Mouse (Mus musculus) lung, postnatal 10 days (tissue): ENCODE data around the gene Mbtps2.

Source experiments
- DNase-seq: peaks from one replicate; pipeline ENCODE4 v3.0.0; 2021

The Mbtps2 gene

DNA sequence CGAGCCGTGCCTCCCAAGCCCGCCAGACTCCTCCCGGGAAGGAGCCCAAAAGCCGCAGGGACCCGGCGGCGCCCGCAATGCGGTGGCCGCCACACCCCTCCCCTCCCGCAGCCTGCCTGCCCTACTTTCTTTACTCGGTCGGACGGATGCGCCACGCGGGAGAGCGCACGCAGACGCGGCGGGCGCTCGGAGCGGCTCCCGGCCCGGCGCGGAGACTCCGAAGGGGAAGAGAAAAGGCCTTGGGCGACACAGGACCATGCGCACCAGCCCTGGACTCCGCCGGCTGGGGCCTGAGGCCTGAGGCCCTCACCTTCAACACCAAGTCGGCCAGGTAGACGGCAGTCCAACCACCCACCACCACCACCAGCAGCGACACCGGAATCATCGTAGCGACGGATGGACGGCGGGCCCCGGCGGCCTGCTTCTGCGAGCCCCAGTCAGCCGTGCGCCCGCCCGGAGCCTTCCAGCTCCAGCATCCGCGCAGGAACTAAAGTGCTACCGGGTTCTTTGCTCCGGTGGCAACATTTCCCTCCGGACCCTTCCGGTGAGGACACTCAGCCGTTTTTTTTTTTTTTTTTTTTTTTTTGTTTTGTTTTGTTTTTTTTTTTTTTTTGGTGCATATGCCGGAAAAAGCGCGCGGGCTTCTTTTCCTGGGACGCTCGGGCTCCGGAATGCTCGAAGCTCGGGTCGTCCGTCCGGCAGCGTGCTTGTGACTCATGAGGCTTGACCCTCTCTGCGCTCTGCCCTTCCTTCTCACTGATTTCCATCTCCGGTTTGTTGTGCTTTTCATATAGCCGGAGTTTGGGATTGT, at the start of gene Mbtps2:
Gene Mbtps2, minus strand, starts transcription at position 530 of the 811 bp plus-strand sequence.
- DNase-seq, result peak; percentile 78

DNA sequence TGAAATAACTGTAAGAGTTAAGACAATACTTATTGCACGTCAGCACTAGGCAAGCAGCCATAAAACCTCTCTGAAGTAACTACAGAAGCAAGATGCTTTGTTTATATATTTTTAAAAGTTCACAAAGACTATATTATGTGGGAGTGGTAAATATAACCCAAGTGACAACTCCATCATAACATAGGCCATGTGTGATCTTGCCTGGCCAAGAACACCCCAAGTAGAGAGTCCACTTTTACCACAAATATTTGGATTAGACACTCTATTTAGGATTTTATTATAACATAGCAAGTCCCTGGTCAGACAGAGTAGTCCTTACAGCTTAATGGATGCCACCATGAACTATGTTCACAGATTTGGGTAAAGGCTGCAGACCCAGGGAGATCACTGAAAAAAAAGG, 47.9 kb upstream of the Mbtps2 start:
- DNase-seq, result peak; percentile 2

DNA sequence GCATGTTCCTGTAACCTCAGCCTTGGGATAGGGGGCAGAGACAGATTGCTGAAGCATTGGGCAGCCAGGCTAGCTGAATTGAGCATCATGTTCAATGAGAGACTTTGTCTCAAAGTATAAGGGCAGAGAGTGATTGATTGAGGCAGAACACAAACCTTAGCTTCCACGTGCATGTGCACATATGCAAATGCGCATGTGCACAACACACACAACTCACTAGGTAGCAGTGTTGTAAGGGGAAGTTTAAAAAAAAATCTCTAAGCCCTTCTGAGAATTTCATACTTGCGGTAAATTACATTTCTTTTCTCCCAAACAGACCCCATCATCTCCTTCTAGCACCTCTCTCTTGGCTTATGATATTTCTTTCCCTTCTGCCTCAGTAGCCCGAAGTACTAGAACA, 46.2 kb upstream of the Mbtps2 start:
- DNase-seq, result no peak

DNA sequence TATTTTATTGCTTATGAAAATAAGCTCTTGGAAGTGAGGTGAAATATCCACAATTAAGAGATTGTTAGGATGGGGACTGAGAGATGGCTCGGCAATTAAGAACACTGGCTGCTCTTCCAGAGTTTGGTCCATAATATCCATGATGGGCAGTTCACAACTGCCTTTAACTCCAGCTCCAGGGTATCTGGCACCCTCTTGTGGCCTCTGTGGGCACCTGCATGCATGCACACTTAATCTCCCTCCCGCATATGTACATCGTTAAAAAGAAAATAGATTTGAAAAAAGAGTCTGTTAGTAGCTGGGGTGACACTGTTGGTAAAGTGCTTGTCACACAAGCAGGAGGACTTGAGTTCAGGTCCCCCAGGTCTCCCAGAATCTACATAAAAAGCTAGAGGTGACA, 45.8 kb upstream of the Mbtps2 start:
- peak; percentile 59 for DNase-seq

DNA sequence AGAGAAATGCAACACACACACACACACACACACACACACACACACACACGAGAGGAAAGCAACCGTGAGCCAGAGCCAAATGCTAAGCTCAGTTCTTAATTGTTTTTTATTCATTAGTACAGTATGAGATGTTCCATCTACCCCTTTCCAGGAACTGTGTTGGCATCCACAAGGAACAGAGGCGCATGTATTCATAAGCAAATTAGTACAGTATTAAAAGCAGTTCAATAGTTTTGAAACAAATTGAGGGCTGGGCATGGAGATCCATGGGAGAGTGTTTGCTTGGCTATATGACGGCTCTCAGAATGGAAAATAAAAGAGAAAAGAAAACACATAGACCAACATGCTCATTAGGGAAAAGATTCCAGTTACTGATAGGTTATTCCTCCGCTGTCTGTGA, 44.3 kb upstream of the Mbtps2 start:
- DNase-seq, result no peak

DNA sequence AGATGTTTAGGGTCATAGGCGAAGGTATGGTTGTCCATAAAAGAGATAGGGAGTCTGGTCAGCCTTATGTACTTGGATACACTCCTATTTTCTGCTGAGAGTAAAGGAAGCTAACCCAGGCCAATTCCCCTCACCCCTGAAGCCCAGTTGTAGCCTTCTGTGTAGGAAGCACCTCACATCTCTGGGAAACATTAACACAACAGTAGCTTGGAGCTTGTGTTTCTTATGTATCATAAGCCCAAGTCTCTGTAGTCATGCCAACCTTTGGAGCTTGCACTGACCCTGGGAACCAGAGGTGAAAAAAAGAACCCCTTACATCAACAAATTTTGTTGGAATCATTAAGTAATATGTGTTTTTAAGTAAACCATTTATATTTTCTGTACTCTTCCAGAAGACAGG, 38.7 kb upstream of the Mbtps2 start:
- no peak for DNase-seq

DNA sequence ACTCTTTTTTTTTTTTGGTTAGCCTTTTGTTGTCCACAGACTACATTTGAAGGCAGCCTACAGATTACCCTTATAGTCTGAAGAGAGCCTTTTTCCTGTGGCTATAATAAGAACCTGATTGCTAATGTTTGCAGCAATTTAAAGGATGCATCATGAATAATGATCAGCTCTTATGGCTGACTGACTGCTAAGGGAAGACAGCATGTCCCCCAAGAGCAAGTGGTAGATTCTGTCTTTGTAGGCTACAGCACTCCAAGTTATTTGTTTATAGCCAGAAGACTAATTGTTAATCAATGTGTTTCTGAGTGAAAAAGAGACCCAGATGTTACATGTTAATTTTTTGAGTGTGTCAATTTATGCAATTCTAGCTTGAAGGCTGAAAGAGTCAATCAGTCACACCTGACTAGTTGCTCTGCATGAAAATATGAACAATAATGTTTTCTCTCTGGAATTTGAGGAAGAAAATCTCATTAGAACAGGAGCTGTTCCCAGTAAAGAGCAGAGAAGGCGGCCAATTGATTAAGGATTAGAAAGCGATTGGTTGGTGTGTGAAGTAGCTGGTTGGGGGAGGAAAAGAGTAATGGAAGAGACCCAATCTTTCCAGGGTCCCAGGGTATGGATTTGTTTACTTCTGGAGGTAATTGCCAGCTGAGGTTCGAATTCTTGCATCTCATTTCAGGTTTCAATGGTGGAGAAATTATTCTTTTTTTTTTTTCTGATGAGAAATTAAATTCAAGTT, 35.3 kb upstream of the Mbtps2 start:
- DNase-seq, result no peak

DNA sequence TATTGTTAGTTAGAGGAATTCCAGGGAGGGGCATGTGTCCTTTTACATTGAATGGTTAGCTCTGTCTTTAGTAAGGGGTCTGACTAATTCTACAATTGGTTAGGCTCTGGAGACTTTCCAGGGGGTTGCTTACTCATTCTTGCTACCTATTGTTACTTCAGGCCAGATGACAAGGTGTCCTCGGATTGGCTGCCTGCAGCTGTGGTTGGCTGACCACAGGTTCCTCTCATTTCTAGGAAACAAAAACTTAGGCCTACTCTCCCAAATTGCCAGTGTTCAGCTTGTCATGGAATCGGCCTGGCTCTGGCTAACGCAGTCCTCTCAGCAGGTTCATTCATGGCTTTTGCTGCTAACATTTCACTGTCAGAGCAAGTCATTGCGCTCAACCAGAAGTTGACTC, 31.8 kb upstream of the Mbtps2 start:
- no peak for DNase-seq

DNA sequence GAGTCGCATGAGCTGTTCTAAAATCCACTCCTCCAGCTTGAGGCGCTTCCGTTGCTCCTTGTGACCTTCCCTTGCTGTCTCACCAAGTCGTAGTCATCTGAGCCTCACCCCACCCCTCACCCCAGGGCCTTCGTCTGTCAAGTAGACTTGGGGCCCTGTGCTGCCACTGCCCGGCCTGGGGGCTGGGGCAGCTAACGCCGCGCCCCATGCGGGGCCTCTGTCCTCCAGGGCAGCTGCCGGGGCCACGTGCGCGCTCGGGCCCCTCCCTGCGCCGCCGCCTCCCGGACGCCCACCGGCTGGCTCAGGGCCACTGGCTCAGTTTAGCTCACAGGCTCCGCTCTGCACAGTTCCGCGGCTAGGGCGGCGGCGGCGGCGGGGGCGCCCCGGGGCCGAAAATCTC, 14.4 kb upstream of the Mbtps2 start:
- DNase-seq, result peak; percentile 3

DNA sequence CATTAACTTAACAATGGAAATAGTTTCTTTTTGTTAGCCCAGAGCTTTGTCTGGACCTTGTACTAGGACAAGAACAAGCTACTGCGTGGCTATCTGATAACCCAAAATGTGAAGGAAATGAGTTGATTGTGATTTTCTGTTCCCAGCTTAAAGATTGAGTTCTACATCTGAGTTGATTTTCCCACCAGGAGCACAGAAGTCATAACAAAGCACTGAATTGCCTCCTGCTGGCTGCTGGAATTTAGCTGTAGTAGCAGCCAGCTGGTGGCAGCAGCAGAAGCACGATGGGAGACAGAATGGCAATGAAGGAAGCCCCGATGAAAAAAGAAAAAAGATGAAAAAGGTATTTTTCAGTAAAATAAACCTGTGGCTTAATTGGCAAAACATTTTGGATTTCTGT, 2.9 kb upstream of the Mbtps2 start:
- DNase-seq, result peak; percentile 32

DNA sequence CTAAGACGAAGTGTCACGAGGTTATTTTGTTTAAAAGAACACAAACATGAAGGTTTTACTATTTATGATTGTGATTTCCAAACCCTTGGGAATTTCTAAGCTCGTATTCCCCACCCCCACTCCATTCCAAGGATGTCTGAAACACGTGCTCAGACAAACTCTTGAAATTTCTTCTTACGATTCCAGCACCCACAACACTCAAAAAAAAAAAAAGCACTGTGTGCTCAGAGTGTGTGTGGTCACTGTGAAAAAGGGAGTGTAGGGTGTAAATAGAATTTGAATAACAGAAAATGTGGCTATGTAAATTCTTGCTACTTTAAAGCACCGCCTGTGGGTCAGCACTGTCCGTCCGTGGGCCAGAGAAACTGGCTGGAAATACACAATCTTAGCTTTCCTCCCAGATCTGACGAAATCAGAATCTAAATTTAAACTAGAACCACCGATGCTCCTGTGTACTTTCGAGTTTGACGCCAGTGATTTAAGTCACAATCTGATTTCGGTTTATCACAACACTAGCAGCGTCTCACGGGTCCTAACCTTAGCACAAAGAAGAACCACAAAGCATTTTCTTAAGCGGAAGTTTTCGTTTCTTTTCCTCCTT, 830 bp downstream of the Mbtps2 start:
- peak; percentile 13 for DNase-seq

DNA sequence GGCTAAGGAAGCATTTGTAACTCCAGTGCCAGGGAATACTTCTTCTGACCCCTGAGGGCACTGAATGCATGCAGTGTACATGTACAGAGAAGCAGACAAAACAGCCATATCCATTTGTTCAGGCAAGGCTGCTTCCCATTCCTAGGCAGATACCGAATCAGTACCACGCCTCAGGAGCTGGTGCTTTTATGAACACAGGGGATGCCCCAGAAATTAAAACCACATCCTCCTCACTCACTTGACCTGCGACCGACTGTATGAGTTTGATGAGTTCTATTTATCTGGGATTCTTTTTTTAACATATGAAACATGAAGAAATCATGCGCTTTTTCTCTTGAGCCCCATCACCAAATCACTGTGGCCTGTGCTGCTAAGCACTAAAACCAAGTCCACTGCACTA, 1.7 kb downstream of the Mbtps2 start:
- DNase-seq, result no peak

DNA sequence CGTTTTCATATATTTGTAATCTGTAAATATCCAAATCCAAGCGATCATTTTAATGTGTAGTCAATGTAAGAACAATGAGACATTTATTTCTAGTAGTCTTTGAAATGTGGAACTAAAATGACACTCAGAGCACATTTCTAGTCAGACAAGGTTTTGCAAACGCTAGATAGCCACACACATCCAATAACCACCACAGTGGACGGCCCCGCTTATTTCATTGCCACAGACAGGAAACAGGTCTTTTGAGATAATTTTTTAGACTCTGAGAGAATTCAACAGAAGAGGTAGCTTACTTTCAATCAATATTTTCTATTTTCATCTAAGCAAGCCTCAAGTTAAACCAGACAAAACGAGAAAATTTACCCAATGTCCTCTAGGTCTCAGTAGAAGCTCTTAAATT, 2.6 kb downstream of the Mbtps2 start:
- no peak for DNase-seq

DNA sequence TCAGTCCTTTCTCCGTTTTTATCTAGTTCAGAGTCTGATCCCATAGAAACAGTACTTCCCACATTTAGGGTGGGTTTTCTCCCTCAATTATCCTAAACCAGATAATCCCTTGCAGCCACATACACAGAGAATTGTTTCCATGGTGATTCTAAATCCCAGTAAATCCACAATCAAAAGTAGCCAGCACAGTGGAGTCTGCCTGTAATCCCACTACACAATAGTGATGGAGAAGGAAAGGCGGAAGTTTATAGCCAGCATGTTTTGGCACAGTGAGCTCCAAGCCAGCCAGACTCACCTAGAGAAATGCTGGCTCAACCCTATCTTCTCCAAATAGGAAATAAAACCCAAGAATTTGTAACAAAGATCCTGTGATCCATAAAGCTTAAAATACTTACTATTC, 3.9 kb downstream of the Mbtps2 start:
- DNase-seq, result no peak

DNA sequence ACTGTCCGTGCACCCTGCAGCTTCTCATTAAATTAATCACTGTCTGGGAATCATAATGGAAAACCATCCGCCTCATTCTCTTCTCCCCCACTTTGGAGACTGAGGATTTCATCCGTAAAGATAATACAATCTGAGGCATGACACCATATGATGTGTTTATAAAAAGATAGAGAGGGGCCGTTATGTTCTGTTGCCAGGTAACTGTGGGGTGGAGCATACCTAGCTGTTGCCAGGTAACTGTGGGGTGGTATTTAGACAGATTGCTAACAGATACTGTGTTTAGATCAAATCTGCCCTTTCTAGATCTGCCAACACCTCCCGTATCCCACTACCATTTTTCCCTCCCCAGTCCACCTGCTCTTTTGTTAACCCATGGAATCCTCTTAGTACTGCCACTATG, 11.5 kb downstream of the Mbtps2 start:
- DNase-seq, result no peak

DNA sequence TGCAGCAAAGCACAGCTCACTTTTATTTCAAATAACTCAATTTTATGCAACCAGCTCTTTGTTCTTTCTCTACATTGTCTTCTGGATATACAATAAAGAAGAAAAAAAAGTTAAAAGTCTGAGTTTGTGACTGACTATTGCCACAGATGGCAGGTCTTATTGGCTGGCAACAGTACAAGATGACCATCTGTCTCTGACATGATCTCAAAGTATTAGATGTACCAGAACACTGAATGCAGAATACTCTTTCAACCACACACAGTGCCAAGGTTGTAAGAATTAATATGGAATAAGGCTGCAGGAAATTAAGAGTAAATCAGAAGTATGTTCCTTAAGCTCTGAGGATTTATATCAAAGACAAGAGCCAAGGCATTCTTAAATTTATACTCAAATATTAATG, 12.1 kb downstream of the Mbtps2 start:
- no peak for DNase-seq

DNA sequence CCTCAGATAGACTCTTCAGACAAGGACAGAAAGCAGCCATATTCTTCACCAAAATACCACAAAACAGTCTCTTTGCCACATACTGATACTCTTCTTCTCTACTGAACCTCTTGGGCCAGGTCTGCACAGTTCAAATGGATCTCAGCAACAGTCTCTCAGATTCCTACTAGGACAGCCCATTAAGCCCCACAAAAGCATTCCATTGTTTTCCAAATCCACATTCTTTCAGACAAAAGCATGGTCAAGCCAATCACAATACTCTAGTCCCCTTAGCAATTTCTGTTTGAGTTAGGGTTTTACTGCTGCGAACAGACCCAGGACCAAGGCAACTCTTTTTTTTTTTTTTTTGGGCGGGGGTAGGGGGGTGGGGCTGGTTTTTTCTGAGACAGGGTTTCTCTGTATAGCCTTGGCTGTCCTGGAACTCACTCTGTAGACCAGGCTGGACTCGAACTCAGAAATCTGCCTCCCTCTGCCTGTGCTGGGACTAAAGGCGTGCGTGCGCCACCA, 19.4 kb downstream of the Mbtps2 start:
- no peak for DNase-seq

DNA sequence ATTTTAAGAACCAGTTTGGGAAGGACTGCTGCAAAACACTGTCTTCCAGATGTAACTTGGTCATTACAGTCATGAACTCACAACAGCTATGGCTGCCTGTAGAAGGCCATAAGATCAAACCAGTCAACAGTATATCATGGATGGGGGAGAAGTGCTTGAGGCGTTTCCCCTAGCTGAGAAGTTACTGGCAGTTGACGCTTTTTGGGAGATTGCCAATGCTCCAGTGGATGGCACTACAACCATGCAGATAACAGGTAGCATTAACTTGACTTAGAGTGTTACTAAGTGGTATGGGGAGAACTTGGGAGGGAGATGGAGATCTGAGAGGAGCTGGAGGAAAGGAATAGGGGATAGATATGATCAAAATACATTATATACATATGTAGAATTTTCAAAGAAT, 23.8 kb downstream of the Mbtps2 start:
- no peak for DNase-seq

DNA sequence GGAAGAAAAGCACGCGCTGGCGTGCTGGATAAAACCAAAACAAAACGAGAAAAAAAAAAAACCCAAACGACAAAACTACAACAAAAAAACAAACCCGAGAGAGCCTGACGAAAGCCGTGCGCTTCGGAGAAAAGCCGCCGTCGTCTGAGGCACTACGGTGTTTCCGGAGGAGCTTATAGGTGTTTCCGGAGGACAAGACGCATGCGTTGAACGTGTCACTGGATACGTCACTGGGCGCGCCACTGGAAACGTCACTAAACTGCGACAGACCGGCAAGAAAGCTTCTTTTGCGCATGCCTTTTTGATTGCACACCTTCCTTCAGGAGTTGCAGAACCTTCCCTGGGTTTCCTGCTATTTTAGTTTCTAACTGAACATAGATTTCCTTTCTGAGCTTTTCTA, 29.7 kb downstream of the Mbtps2 start, which contains the start of gene Yy2:
Gene Yy2, minus strand, starts transcription at position 146 of the 400 bp plus-strand sequence.
- no peak for DNase-seq

DNA sequence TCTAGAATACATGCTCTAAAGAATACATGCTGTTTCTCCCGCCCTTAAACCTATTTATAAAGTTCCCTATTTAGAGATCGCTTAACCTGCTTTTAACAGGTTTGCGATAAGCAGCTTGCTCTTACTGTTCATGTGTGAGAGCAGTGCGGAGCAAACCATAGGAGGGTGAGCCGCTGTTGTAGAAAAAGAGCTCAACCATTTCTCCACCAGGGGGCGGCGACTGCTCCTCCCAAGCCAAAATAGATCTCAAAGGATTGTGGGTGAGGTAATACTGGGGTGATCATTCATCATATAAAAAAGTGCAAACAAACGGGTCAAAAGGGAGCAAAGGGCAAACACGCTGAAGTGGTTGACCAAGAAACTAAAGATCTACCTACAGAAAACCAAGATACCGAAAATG, 34.7 kb downstream of the Mbtps2 start:
- peak; percentile 8 for DNase-seq

DNA sequence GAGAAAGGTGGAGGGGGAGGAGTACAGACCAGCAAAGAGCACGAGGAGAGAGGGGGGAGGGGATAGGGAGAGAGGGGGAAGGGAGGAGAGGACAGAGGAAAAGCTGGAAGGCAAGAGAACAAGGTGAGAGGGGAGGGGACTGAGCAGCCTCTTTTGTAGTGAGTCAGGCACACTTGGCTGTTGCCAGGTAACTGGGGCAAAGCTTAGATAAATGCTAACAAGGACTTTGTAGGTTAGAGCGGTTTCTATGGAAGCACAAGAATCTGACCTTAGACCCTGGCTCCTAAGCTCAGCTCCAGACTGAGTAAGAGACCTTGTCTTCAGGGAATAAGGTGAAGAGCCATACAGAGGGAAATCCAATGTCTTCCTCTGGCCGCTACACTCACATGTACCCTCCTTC, 51.4 kb downstream of the Mbtps2 start:
- DNase-seq, result peak; percentile 1

DNA sequence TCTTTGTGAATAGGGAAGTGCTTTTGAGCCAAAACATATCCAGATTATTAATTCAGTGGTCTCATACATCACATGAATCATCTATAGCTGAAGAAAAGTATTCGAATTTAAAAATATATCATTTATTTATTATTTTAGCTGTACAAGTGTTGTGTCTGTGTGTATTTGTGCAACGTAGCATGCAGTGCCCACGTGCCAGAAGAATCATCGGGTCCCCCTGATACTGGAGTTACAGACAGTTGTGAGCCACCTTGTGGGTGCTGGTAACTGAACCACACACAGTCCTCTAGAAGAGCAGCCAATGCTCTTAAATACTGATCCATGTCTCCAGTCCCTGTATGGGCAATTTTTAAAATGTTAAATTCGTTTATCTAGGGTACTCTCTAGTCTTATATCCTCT, 92.1 kb downstream of the Mbtps2 start:
- no peak for DNase-seq

DNA sequence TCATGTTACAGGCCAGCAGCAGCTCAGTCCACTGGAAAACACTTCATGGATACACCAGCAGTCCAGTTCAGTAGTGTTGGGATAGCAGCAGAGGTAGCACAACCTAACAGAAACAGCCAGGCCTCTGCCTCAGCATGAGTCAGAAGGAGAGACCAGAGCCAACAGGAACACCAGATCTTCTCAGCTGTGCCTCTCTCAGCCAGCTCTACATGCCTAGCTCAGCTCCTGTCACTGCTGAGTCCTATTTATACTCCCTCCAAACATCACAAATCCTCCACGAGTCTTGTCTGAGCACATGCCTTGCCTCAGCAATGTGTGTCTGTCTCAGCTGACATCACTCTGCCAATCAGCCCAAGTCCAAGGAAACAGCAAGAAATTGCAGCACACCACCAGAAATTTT, 94.0 kb downstream of the Mbtps2 start:
- no peak for DNase-seq

DNA sequence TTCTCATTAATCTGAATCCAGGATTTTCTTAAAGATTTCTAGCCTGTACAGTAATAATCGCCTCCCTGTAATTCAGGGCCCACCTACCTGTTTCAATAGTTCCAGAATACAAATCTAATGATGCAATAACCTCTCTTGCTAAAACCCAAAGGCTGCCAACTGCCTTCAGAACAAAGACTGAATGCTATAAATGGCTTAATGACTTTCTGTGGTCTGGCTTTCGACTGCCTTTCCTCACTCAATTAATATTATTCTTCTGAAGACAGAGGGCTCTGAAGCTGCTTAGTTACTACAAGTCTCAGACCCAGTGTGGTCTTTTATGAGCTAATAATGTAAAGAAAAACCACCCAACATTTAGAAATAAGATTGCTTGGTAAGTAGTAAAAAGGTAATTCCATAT, 96.6 kb downstream of the Mbtps2 start:
- no peak for DNase-seq
